Mouse (Mus musculus): ENCODE measurements around the gene Tsnax.

Tsnax gene

GRCm38 (mm10) chr8:125012695-125013627 is at the start of gene Tsnax:
TSS of gene Tsnax (plus strand) at chr8:125012997.
- DNase-seq = peak; percentile 94 to 96

- no peak for DNase-seq
Measured at GRCm38 (mm10) chr8:124963246-124963645, 49.6 kb upstream of the Tsnax start.

DNA sequence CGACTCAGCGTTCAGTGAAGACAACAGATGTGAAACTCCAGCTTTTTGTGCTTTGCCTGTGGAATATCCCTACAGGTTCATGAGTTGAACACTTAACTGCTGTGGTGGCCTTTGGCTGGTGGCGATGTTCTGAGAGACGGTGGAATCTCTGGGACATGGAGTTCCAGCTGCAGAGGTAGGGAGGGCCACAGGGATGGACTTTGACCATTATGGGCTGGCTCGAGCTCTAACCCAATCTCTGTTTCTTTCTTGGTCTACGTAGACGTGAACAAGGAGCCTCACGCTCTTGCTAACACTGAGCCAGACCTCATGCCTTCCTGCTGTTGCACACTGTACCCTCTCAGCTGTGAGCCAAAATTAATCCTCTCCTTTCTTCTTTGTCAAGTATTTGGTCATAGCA is 47.8 kb upstream of the Tsnax start:
- DNase-seq = no peak

DNA sequence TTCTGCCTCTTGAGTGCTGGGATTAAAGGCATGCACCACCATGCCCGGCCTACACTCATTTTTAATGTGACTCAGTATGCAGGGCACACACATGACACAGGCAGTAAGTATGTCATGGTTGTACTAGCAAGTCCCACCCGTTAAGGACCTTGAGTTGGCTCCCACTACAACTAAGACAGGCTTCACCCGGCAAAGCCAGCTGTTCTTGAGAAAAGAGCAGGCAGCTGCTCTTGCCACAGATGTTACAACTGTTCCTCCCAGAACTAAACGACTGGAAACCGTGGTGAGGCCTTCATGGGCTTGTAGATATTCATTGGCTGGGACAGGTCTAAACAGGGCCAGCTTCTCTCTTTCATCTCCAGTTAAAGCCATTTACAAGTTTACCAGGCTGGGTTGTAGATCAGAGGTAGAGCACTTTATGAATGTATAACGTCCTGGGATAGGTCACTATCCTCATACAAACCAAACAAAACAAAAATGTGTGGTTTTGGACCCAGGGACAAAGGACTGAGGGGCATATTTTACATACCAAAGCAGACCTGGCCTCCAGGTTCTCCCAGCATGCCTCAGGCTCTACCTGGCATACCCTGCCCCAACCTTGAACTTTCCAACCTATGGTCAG is 42.4 kb upstream of the Tsnax start:
- DNase-seq = no peak

GRCm38 (mm10) chr8:124973221-124973620 is 39.6 kb upstream of the Tsnax start:
- DNase-seq = no peak

DNA sequence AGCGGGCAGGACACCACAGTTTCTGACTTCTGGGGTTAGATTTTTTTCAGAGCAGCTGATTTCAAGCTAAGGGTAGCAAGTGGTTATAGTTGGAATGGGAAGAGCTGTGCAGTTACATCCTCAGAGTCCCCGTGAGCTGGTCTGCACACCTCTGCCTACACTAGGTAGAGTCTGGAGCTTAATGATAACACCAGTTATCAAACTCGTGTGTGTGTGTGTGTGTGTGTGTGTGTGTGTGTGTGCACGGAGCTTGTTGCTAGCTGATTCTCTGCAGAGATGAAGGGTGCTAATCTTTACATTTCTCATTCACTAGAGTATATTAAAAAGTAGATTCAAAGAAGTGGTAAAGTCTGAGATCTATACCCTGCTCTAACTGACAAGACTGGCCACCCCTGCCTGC is 38.5 kb upstream of the Tsnax start:
- no peak for DNase-seq

- DNase-seq = no peak
Measured at GRCm38 (mm10) chr8:124976211-124976610, 36.6 kb upstream of the Tsnax start.

GRCm38 (mm10) chr8:124978026-124978425 is 34.8 kb upstream of the Tsnax start:
- no peak for DNase-seq

GRCm38 (mm10) chr8:124980036-124980435 is 32.8 kb upstream of the Tsnax start:
- peak; percentile 10 for DNase-seq

GRCm38 (mm10) chr8:124980828-124981227 is 32.0 kb upstream of the Tsnax start:
- no peak for DNase-seq

DNA sequence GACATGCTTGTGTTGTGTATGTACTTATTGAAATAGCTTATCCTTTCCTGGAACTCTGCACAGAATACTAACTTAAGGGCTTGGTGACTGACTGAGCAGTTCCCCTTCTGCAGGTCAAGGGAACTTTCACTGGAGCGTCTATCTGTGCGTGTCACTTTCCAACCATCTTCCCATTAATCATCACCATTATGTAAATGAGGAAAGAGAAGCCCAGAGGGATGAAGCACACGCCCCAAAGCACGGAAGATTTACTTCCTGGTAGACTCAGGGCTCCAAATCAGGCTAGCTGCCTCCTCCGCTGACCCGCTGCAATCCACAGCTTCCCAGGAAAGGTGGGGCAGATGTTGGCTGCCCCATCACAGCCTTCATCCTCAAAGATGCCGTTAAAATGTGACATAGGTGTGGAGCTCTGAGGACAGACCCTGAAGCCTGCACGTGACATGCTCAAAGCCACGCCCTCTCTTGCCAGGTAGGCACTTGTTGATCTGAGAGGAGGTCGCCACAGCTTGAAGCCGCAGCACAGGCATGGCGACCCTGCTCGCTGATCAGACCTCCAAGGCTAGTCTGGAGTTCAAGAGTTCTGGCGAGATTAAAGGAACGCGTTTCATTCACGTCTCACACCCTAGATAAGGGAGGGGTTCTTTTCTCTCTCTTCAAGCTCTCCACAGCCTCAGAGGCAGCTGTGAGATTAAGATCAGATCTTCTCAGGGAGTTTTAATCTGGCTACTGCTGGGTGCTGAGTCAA is 21.7 kb upstream of the Tsnax start:
- no peak for DNase-seq

GRCm38 (mm10) chr8:124991668-124991926 is 21.2 kb upstream of the Tsnax start:
- DNase-seq = no peak

GRCm38 (mm10) chr8:124995776-124996175 is 17.0 kb upstream of the Tsnax start:
- no peak for DNase-seq

DNA sequence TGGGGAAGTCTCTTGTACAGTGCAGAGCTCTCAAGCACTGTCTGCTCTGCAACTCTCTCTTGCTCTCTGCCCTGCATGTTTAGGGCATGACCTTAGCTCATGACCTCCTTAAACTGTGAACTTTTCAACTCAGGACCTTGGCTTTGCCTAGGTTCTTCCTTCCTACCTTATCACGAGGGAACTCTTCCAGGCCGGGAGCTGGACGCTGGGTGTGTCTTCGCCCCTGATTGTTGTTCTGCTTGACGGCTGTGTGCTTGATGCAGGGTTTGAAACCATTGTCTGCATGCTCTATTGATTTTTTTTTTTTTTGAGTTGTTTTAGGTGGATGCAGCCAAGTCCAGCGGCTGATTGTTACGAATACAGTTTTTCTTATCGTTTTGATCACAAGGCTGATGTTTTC is 11.3 kb downstream of the Tsnax start:
- no peak for DNase-seq

DNA sequence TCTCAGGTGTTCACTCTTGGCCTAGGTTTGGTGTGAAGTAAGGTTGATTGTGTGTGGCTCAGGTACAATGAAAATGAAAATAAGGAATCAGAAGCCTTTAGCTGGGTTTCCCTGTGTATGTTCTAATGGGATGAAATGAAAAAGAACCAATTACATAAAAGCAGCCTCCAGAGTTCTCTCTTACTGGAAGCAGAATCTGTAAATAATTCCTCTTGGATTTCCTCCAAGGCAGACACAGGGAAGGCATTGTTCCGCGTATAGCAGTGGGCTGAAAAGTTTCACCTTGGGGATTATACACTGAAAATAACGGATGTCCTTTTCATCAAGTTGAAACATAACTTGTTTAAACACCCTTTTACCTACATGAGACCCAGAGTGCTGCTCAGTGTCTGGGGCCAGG is 14.4 kb downstream of the Tsnax start:
- DNase-seq = no peak

- no peak for DNase-seq
Measured at GRCm38 (mm10) chr8:125028841-125029240, 16.0 kb downstream of the Tsnax start.

DNA sequence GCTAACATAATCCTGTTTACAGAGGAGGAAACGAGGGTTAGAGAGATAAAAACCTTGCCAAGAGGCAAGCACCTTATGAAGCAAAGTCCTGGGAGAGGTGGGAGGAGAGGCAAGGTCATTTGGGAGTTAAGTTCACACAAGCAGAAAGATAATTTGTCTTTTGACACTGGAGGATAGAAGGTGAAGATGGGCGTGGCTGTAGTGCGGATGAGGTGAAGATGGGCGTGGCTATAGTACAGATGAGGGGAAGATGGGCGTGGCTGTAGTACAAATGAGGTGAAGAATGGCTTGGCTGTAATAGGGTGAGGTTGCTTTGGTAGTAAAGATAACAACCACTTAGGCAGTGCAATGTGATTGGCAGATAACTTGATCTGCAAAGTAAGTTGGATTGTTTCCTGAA is 18.5 kb downstream of the Tsnax start:
- no peak for DNase-seq

DNA sequence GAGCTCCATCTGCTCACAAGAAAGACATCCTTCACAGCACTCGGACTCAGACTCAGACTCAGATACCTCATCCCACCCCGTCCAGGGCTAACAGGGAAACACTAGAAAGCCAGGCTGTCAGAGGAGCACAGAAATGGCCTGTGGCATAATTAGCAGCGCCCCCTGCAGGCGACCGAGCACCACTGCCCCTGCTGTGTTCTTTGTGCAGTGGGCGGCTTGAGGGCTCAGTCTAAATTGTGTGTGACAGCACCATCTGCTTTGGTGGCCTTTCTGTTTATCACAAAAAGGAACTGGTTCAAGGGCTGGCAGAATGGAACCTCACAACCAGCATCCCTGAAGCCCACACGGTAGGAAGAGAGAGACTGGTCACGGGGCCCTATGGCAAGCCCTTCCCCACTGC is 21.9 kb downstream of the Tsnax start:
- peak; percentile 97 to 99 for DNase-seq

DNA sequence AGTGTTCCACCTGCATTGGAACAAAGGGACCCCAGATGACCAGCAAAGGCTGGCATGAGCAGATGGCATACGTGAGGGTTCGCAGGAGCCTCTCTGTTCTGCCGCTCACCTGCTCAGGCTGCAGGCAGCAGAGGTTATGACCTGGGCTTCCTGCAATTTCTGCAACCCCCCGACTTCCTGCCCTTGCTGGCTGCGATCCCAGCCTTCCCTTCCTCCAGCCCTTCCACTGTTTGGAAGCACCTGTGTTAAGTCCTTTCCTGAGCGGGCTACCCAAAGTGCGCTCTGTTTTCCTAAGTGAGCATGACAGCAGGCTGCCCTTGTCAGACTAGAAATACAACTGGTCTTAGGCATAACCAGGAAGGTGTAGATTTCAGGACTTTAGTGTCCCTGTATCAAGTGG is 24.3 kb downstream of the Tsnax start:
- DNase-seq = peak in 1 of 2 experiments; percentile 20

DNA sequence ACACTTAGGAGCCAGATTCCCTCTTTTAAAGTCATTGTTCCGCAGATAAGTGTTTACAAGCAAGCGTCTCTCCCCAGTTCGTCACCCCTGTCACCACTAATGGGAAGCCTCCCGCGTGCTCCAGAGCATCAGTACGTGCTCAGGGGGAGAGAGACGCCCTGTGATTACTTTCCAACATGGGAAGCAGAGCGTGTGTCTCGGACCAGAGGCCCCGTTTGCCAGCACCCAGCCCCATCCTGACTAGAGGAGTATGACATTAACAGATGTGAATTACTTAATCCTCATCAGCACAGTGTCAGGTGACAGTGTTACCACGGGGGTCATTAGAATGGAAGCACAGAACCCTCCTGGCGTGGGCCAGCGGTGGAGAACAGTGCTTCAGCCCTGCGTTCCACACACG is 25.9 kb downstream of the Tsnax start:
- no peak for DNase-seq

DNA sequence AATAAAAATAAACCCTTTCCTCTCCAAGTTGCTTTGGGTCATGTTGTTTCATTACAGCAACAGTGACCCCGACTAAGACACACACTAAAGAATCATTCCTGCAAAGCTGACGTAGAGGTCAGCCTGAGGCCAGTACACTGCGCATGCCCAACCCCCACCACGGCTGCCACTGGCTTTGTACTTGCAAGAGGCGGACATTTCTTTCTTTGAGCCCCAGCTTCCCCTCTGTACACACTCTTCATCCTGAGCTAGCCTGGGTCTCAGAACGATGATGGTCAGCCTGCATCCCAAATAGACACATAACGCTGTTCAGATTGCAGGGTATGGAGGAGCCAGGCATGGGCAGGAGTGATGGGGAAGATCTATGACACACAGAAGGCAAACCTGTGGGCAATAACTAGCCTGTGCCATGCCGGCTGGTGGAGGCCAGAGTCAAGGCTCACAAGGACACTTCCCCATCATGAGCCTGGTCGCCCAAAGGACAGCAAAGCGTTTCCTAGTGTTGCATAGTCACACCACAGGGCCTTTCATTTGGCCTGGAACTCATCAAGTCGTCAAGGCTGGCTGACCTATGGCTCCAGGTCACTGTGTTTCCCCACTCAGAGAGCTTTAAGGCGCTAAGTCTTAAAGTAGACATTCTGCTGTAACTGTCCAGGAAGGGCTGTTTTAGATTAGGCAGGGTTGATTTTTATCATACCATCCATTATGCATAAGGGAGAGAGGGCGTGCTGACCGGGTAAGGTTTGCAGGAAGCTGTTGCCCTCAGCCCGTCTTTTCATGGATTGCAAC is 28.0 kb downstream of the Tsnax start:
- no peak for DNase-seq

- DNase-seq = no peak
Measured at GRCm38 (mm10) chr8:125041496-125041895, 28.7 kb downstream of the Tsnax start.

- DNase-seq = no peak
Measured at GRCm38 (mm10) chr8:125043394-125043793, 30.6 kb downstream of the Tsnax start.

Data from cerebellum, postnatal 10 days (tissue).